Mouse (Mus musculus) urinary bladder, adult 2 months (tissue): Measurements from ENCODE around the gene Aph1b. TPM values are rescaled to one million over a fixed set of nuclear protein-coding genes. Genes with fewer than 3 reads are reported as not detected.
"Not testable (repeated sequence)": the region's sequence is repeated elsewhere in the genome, so short reads cannot be mapped to it uniquely, and the experiment has no call there.

ENCODE experiments used
- DNase-seq: peaks from one replicate; pipeline ENCODE4 v3.0.0; 2022; ENCODE audit warnings: low spot score
- polyA plus RNA-seq: library from polyadenylated mRNA; depleted of rRNA; stranded (reverse); fragments of >200 nt; gene quantifications from 2 replicates; pipeline ENCODE4 v1.2.3, GENCODE M21; 2012; rRNA removed

Gene Aph1b
- 8.2 and 8.8 TPM in 2 replicates for polyA plus RNA-seq

- peak; percentile 90 for DNase-seq
These were observed at the start of gene Aph1b for GRCm38 (mm10) chr9:66795464-66796324. Gene Aph1b (minus strand): TSS chr9:66795490.

- DNase-seq = no peak
These were observed 39.8 kb upstream of the Aph1b start for GRCm38 (mm10) chr9:66835097-66835480.

DNA sequence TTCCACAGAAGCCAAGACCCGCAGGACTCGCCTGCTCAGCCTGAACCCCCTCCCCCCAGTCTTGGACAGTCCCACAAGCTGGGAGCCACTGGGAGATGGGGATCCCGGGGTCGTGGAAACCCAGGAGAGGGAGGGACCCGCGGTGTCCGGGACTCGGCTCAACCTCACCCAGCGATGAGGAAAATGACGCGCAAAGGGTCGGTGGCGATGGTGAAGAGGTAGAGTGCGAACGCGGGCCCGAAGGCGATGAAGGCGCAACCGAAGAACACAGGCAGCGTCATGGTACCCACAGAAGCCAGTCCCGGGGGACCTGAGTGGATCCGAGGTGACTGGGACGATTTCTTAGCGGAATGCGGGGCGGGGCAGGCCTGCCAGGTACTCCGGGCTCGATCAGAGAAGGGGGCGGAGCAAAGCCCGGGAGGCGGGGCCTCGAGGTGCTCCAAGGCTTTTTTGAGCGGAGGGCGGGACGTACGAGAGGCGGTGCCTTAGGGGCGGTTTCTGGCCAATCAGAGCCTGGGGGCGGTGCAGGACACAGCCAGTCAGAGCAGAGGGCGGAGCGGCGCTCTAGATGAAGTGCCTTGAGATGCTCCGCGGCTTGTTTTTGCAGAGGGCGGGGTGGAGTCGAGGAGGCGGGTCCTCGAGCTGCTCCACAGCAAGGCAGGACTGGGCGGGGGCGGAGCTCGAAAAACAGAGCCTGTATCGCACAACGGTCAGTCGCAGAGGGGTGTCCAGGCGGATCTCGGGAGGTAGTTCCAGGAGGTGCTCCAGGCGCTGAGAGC, 39.2 kb upstream of the Aph1b start, which contains the start of gene Aph1c:
Aph1c (minus strand) TSS at position 409 of the 779 bp plus-strand sequence.
- peak; percentile 89 for DNase-seq

DNA sequence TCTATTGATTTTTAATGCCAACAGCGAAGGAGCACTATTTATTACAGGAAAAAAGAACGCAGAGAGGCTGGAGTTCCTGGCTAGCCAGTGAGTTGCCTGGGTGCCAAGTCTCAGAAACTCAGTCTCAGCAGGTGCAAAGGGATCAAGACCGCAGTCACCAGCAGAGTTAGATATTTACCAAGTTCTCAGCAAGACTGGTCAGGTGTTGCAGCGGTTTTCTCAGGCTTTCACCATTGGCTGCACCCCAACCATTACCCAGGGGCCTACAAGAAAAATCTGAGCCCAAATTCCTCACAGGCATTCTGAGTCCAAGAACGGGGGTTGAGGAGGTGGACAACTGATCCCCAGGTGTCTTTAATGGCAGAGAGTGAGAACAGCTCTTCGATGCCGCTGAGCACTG, 38.6 kb upstream of the Aph1b start:
- no peak for DNase-seq

GRCm38 (mm10) chr9:66832366-66832908, 37.1 kb upstream of the Aph1b start:
- no peak for DNase-seq

- no peak for DNase-seq
These were observed 30.7 kb upstream of the Aph1b start for GRCm38 (mm10) chr9:66825990-66826389.

DNA sequence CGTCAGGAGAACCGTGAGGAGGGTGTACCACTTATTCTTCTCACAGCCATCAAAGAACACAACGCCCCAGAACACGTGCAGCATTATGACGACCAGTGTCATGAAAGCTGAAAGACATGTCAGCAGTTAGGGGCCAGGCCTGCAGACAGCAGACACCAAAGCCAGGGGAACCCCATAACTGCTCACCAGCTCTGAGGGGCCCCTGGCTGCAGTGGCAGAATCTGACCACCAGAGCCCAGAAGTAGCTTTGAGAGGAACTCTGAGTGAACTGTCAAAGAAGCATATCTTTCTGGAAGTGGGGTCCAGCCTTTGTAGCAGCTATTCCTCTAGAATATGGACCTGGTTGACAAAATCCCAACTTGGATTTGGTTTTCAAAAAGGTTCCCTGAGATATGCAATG, 27.0 kb upstream of the Aph1b start:
- not testable (repeated sequence) for DNase-seq

DNA sequence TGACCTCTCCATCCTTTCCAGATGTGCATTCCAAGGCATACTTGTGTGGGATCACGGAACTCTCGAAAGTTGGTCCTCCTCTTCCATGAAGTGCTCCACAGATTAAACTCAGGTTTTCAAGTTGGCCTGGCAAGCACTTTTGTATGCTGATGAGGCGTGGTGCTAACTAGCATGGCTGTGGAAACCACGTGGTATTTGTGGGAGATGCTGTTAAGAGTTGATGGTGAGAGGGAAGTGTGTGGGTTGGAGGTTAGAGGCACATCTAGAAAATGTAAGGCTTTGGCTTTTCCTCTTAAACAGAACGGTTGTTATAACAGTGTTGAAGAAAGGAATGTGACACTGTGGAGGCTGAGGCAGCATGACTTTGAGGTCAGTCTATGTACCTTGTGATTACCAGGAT, 25.7 kb upstream of the Aph1b start:
- DNase-seq = no peak

GRCm38 (mm10) chr9:66813392-66813791, 18.1 kb upstream of the Aph1b start:
- DNase-seq = no peak

DNA sequence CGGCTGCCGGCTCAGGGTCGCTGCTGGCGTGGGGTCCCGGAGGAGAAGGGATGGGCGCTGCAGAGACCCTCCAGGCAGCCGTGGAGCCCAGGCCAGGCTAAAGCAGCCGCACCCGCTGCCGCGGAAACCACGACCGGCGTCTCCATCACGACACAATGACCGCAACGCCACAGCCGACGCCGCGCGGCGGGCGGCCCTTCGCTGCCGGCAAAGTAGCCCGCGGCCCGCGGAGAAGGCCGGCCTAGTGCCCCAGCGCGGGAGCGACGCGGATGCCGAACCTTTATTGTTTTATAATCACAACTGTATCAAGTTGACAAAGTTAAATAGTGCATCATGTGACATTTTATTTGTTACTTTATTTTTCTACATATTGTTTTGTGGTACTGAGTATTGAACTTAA, 10.7 kb upstream of the Aph1b start:
- DNase-seq = not testable (repeated sequence)

- DNase-seq = no peak
These were observed 6.7 kb upstream of the Aph1b start for GRCm38 (mm10) chr9:66801947-66802346.

GRCm38 (mm10) chr9:66796739-66797138, 1.4 kb upstream of the Aph1b start, which contains the start of gene Gm10647:
Gene Gm10647 (plus strand): TSS chr9:66797039.
- DNase-seq = no peak

GRCm38 (mm10) chr9:66794629-66795463, 444 bp downstream of the Aph1b start:
- DNase-seq = no peak

- DNase-seq = no peak
These were observed 7.5 kb downstream of the Aph1b start for GRCm38 (mm10) chr9:66787821-66788220.

- not testable (repeated sequence) for DNase-seq
These were observed 10.7 kb downstream of the Aph1b start for GRCm38 (mm10) chr9:66784552-66784951.

DNA sequence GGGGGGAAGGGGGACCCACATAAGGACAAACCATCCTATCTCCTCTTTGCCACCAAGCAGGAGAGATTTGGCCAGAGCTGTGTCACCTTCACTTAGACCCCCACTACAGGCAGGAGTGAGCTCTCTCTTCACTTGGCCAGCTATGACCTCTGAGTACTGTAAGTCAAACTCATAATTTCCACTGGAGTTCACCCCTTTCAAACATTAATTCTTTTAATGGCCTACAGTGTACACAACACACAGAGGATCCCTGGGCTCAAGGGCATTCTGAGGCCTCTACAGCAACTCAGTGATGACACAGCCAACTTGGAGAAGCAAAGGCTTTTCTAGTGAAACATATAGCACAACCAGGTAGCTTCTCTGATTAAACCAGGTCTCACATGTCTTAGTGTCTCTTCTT, 24.6 kb downstream of the Aph1b start:
- no peak for DNase-seq

DNA sequence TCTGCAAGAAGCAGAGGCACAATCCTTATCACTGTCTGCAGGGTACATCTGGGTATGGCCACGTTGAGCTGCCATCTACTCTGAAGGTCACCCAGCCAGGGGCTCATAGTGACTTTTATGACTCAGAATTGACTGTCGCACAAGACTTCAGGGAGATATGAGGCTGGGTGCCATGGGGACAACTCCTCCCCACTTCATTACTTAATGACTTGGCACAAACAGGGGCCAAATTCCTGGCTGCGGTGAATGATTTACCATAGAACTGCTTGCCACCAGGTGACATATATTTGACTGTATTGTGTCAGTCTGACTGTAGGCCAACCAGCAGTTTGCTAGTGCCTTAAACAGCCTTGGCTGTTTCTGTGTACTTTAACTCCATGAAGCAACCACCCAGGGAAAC, 26.0 kb downstream of the Aph1b start:
- DNase-seq = no peak

GRCm38 (mm10) chr9:66768721-66769120, 26.6 kb downstream of the Aph1b start:
- DNase-seq = no peak

GRCm38 (mm10) chr9:66760991-66761390, 34.3 kb downstream of the Aph1b start:
- no peak for DNase-seq

DNA sequence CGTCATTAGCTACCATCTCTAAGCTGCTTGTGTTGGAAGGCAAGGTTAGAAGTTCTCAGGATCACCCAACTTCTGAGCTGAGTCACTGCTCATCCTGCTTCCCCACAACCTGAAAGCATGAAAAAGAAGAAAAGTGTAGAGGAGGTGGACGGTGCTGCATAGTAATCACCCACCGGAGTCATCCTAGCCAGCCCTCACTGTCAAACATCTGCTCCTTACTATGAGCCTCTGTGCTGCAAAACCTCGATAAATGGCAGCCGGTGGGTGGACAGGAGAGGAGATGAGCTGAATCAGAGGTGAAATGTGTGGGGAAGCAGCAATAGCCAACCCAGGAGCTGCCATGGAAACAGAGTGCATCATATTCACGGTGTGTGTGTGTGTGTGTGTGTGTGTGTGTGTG, 42.4 kb downstream of the Aph1b start:
- no peak for DNase-seq

GRCm38 (mm10) chr9:66748390-66748789, 46.9 kb downstream of the Aph1b start:
- DNase-seq = no peak

DNA sequence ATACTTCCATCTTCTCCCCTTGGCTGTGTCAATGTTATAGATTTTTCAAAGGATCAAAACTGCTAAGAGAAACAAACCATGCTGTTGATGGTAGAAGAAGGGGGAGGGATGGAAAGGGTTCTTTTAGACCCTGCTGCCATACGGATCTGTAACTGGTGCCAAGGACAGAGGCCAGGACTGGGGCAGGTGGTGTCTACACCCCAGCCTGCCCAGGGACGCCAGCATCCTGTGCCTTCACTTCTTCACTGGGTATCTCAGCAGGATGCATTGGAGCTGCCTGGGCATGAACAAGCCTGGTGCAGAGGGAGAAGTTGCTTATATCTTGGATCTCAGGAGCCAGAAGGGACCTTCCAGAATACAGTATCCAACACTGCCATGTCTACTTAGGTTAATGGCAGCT, 50.8 kb downstream of the Aph1b start:
- no peak for DNase-seq
